Mouse (Mus musculus): ENCODE data around the gene Opn1sw.
"Not testable (repeated sequence)": the region's sequence is repeated elsewhere in the genome, so short reads cannot be mapped to it uniquely, and the experiment has no call there.

Gene Opn1sw

DNA sequence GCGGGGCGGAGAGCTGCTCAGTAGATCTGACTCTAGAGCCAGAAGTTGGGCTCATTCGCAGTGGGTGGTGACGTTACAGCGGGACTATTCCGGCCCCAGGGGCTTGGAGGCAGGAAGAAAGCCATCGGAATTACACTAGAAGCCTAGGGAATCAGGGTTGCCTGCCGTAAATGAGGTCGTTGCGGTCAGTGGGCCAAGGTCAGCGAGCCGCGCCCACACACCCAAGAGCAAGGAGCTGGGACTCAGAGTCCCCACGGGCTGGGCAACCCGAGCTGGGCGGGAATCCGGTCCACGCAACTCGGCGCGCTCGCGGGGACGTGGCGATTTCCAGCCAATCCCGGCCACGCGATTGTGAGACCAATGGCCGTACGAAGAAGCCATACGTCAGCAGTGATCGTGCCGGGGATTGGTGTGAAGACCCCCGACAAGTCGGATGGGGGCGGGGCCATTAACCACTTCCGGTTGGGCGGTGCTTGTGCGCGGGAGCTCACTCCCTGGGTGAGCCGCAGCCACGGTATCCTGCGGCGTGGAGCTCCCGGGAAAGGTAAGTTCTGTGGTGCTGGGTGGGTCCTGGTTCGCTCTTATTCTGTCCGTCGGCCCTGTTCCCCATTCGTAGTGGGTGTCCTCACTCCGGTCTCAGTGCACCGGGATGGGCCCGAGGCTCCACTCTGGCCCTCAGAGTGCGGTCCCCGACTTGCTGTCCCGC lies 40.5 kb downstream of the Opn1sw start, which contains the start of gene Calu:
Calu (plus strand) TSS at position 405 of the 706 bp plus-strand sequence.
- peak; percentile 99 for ATAC-seq (ENCODE audit: insufficient number of reproducible peaks, low FRiP score, low TSS enrichment)

DNA sequence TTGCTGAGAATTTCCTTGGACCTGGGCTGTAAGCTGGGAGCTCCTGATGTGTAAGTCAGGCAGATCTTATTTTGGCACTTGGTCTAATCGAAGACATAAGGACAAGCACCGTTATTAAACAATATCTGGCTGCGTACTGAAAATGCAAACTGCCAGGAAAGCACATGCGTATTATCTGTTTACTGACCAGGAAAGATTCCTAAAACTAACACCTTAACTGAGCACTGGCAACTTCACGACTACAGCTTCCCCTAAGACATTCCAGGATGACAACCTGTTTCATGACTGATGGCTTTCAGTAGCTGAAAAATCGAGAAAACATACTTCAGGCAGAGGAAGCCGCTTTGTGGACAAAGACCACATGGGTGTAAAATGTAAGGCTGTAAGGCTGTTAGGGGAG lies 41.1 kb downstream of the Opn1sw start:
- 0 out of 2 replicates have a peak, but pooled peaks have one; percentile 5 for ATAC-seq (ENCODE audit: insufficient number of reproducible peaks, low FRiP score, low TSS enrichment)

DNA sequence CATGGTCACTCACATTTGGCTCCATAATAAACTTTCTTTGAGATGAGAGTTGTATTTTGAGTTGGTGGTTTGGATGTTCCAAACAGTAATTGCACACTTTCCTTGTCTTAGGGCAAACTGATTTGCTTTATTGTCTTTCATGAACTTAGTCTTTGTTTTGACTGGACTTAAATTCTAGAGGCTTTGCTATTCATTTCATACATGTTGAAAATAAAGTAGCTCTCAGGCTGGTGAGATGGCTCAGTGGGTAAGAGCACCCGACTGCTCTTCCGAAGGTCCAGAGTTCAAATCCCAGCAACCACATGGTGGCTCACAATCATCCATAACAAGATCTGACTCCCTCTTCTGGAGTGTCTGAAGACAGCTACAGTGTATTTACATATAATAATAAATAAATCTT lies 41.8 kb downstream of the Opn1sw start:
- not testable (repeated sequence) for ATAC-seq (ENCODE audit: insufficient number of reproducible peaks, low FRiP score, low TSS enrichment)

DNA sequence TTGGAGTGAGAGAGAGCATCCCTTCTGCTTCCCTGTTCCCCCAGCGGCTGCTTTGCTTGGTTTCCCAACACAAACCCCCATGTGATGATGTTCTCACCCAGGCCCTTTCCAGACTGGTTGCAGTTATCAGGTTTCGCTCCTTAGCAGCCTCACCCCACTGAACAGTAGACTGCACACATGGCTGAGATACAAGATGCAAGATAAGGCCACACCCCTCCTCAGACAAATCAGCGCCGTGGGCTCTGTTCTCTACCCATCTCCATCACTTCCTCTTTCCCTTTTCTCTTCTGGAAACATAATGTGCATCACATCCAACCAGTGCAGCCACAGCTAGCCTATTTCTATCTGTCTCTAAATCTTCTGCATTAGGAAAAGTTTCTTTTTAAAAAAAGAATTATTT lies 58.8 kb downstream of the Opn1sw start:
- no peak for ATAC-seq (ENCODE audit: insufficient number of reproducible peaks, low FRiP score, low TSS enrichment)

DNA sequence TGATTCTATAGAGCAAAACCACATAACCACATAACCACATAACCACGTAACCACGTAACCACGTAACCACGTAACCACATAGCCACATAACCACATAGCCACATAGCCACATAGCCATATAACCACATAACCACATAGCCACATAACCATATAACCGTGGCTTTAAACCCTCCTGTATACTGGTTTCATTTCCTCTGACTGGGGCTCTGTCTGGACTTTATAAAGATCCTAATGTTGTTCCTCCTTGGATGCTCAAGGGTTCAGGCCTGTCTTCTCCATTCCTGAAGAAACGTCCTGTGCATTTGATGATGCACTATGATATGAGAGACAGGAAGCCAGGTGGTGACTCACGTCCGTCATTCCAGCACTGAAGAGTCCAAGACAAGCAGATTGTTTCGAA lies 61.3 kb downstream of the Opn1sw start:
- ATAC-seq (ENCODE audit: insufficient number of reproducible peaks, low FRiP score, low TSS enrichment), result no peak
